Mouse (Mus musculus): ENCODE results near the gene Gnb1l. TPM values are rescaled to one million over a fixed set of nuclear protein-coding genes. Genes with fewer than 3 reads are reported as not detected.

The Gnb1l gene
- polyA plus RNA-seq, 1 experiment = 11.3 TPM

- Histone ChIP-seq H3K4me3 (replicated peaks; ENCODE audit: control insufficient read depth, low read depth, low read length) (no peak overlapping the region), H3K27ac (ENCODE audit: control insufficient read depth, insufficient read depth, low read depth, low read length, poor library complexity) (no peak overlapping the region), H3K4me1 (ENCODE audit: control insufficient read depth, insufficient read depth, low read length) (no peaks in the 10 kb centered on the region)
- no peak for TF ChIP-seq CTCF (IDR thresholded peaks at IDR 0.05; ENCODE audit: control insufficient read depth, insufficient read depth, low read length)
- no peak for TF ChIP-seq POLR2A (IDR thresholded peaks at IDR 0.05; ENCODE audit: borderline replicate concordance, control insufficient read depth, low read depth, low read length)
- 81% methylated on average over 5 of the region's 5 CpGs for WGBS
Observed at GRCm38 (mm10) chr16:18484794-18485435, 13.6 kb upstream of the Gnb1l start.

- TF ChIP-seq CTCF (IDR thresholded peaks at IDR 0.05; ENCODE audit: control insufficient read depth, insufficient read depth, low read length) (no peak), POLR2A (IDR thresholded peaks at IDR 0.05; ENCODE audit: borderline replicate concordance, control insufficient read depth, low read depth, low read length) (no peak)
- WGBS = 100% methylated on average over 2 of the region's 2 CpGs
- Histone ChIP-seq H3K4me3 (replicated peaks; ENCODE audit: control insufficient read depth, low read depth, low read length) (no peak overlapping the region), H3K4me1 (ENCODE audit: control insufficient read depth, insufficient read depth, low read length) (no peaks in the 10 kb centered on the region), H3K27ac (ENCODE audit: control insufficient read depth, insufficient read depth, low read depth, low read length, poor library complexity) (no peak overlapping the region)
Observed at GRCm38 (mm10) chr16:18486126-18486525, 12.4 kb upstream of the Gnb1l start.

GRCm38 (mm10) chr16:18490281-18490680 is 8.2 kb upstream of the Gnb1l start:
- no peak overlapping the region for H3K27ac ChIP-seq (ENCODE audit: control insufficient read depth, insufficient read depth, low read depth, low read length, poor library complexity)
- no peak for TF ChIP-seq CTCF (IDR thresholded peaks at IDR 0.05; ENCODE audit: control insufficient read depth, insufficient read depth, low read length)
- no peak for TF ChIP-seq POLR2A (IDR thresholded peaks at IDR 0.05; ENCODE audit: borderline replicate concordance, control insufficient read depth, low read depth, low read length)
- 95% methylated on average over 3 of the region's 3 CpGs for WGBS

GRCm38 (mm10) chr16:18490894-18491293 is 7.6 kb upstream of the Gnb1l start:
- TF ChIP-seq POLR2A (IDR thresholded peaks at IDR 0.05; ENCODE audit: borderline replicate concordance, control insufficient read depth, low read depth, low read length) = no peak
- no peak for TF ChIP-seq CTCF (IDR thresholded peaks at IDR 0.05; ENCODE audit: control insufficient read depth, insufficient read depth, low read length)
- H3K4me1 ChIP-seq (ENCODE audit: control insufficient read depth, insufficient read depth, low read length) = no peaks in the 10 kb centered on the region
- WGBS = 62% methylated on average over 1 of the region's 1 CpGs
- no peak overlapping the region for H3K4me3 ChIP-seq (replicated peaks; ENCODE audit: control insufficient read depth, low read depth, low read length)
- no peak overlapping the region for H3K27ac ChIP-seq (ENCODE audit: control insufficient read depth, insufficient read depth, low read depth, low read length, poor library complexity)

More at GRCm38 (mm10) chr16:18490281-18490680, 8.2 kb upstream of the Gnb1l start:
- H3K4me3 ChIP-seq (replicated peaks; ENCODE audit: control insufficient read depth, low read depth, low read length) = no peak overlapping the region
- H3K4me1 ChIP-seq (ENCODE audit: control insufficient read depth, insufficient read depth, low read length) = no peaks in the 10 kb centered on the region

GRCm38 (mm10) chr16:18497865-18498515 is 523 bp upstream of the Gnb1l start:
- H3K4me3 ChIP-seq (replicated peaks; ENCODE audit: control insufficient read depth, low read depth, low read length) = peak overlapping the region; percentile 70
- H3K27ac ChIP-seq (ENCODE audit: control insufficient read depth, insufficient read depth, low read depth, low read length, poor library complexity) = peak overlapping the region; percentile 76
- peaks cover 4% of the 10 kb centered on the region; the same call in 1 of the 2 replicates for H3K4me1 ChIP-seq (ENCODE audit: control insufficient read depth, insufficient read depth, low read length)
- no peak for TF ChIP-seq CTCF (IDR thresholded peaks at IDR 0.05; ENCODE audit: control insufficient read depth, insufficient read depth, low read length)
- no peak for TF ChIP-seq POLR2A (IDR thresholded peaks at IDR 0.05; ENCODE audit: borderline replicate concordance, control insufficient read depth, low read depth, low read length)
- 6% methylated on average over 6 of the region's 6 CpGs for WGBS

GRCm38 (mm10) chr16:18498996-18499395 is 483 bp downstream of the Gnb1l start:
- 1% methylated on average over 24 of the region's 24 CpGs for WGBS
- H3K27ac ChIP-seq (ENCODE audit: control insufficient read depth, insufficient read depth, low read depth, low read length, poor library complexity) = peak overlapping the region; percentile 76; the same call in 1 of the 2 replicates
- H3K4me3 ChIP-seq (replicated peaks; ENCODE audit: control insufficient read depth, low read depth, low read length) = peak overlapping the region; percentile 70
- TF ChIP-seq CTCF (IDR thresholded peaks at IDR 0.05; ENCODE audit: control insufficient read depth, insufficient read depth, low read length) (no peak), POLR2A (IDR thresholded peaks at IDR 0.05; ENCODE audit: borderline replicate concordance, control insufficient read depth, low read depth, low read length) (no peak)
- H3K4me1 ChIP-seq (ENCODE audit: control insufficient read depth, insufficient read depth, low read length) = peaks cover 4% of the 10 kb centered on the region; the same call in 1 of the 2 replicates

- no peak overlapping the region for H3K4me3 ChIP-seq (replicated peaks; ENCODE audit: control insufficient read depth, low read depth, low read length)
- WGBS = 94% methylated on average over 6 of the region's 6 CpGs
- no peak for TF ChIP-seq POLR2A (IDR thresholded peaks at IDR 0.05; ENCODE audit: borderline replicate concordance, control insufficient read depth, low read depth, low read length)
- no peak overlapping the region for H3K27ac ChIP-seq (ENCODE audit: control insufficient read depth, insufficient read depth, low read depth, low read length, poor library complexity)
- peaks cover 4% of the 10 kb centered on the region; the same call in 1 of the 2 replicates for H3K4me1 ChIP-seq (ENCODE audit: control insufficient read depth, insufficient read depth, low read length)
Observed at GRCm38 (mm10) chr16:18501531-18501930, 3.0 kb downstream of the Gnb1l start.

- Histone ChIP-seq H3K27ac (ENCODE audit: control insufficient read depth, insufficient read depth, low read depth, low read length, poor library complexity) (no peak overlapping the region), H3K4me3 (replicated peaks; ENCODE audit: control insufficient read depth, low read depth, low read length) (no peak overlapping the region), H3K4me1 (ENCODE audit: control insufficient read depth, insufficient read depth, low read length) (no peaks in the 10 kb centered on the region)
- 90% methylated on average over 14 of the region's 14 CpGs for WGBS
- TF ChIP-seq CTCF (IDR thresholded peaks at IDR 0.05; ENCODE audit: control insufficient read depth, insufficient read depth, low read length) (no peak), POLR2A (IDR thresholded peaks at IDR 0.05; ENCODE audit: borderline replicate concordance, control insufficient read depth, low read depth, low read length) (no peak)
Observed at GRCm38 (mm10) chr16:18503566-18504342, 5.2 kb downstream of the Gnb1l start.

Data from bone marrow, adult 2 months (tissue).